Mouse (Mus musculus): ENCODE data around the gene Rae1. TPM values are rescaled to one million over a fixed set of nuclear protein-coding genes. Genes with fewer than 3 reads are reported as not detected.
A peak's percentile ranks its signal among the peaks of the same experiment; 100 is the strongest.

The Rae1 gene
- 51.7 and 64.4 TPM in 2 replicates for polyA plus RNA-seq (2012; rRNA removed)

DNA sequence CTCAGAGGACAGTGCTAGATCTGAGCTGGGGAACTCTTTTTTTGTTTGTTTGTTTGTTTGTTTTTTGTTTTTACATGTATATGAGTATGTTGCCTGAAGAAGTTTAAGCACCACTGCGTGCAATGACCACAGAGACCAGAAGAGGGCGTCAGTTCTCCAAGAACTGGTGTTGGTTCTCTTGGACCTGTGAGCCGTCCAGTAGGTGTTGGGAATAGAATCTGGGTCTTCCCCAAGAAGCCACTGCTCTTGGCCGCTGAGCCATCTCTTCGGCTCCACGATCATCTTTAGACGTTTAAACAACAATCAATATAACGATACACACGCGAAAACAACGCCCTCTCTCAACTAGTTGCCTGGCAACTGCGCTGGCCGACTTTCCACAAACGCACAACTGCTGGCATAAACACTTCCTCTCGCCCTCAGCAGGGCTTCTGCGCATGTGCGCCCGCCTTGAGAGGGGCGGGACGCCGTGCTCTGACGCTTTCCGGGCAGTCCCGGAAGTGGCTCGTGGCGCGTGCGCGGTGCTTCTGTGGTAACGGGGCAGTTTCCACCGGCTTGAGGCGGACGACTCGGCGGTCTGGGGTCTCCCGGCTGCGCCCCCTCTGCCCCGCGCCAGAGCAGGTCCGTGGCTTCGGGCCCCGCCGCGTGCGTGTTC lies at the start of gene Rae1:
TSS of gene Rae1 (plus strand) at position 488 of the 655 bp plus-strand sequence.
- DNase-seq (ENCODE audit: low spot score), result peak; percentile 99

DNA sequence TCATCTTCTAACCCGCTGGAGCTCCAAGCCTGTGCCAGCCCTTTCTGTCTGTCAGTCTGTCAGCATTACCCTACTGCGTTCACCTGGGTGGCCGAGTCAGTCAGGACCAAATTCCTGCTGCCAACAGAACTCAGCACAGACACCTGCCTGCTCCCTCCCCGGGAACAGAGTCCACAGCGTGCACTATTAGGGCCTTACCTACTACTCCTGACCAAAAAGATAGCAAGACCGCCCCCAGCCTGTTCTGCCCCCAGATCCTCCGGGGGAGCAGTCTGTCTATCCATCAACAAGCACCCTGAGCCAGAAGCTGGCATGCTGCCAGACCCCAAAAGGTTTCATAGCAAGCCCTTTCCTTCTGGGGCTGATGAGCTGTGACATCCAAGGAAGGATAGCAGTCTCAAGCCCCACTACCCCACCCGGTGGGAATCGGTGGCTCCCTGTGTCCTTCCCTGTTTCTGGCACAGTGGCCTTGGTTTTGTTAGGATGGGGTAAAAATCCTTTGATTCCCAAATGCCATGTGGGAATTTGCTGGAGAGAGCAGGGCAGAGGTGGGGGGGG lies 49.7 kb upstream of the Rae1 start:
- no peak for DNase-seq (ENCODE audit: low spot score)

DNA sequence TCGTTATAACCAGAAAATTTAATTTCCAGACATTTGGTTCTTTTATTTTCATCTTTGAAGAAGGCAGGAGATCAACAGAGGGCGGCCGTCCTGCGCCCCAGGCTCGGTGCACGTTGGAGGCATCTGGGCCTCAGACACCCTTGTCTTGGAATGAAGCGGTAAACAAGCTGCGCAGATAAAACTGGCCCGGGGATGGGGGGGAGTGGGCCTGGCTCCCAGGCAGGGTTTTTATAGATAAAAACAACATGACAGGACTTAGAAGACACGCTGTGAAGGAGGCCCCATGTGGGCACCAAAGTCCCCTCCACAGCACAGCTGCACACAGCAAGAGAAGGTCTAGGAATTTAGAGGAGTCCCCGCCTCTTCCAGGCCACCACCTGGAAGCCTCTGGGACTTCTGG lies 49.2 kb upstream of the Rae1 start:
- DNase-seq (ENCODE audit: low spot score), result no peak

DNA sequence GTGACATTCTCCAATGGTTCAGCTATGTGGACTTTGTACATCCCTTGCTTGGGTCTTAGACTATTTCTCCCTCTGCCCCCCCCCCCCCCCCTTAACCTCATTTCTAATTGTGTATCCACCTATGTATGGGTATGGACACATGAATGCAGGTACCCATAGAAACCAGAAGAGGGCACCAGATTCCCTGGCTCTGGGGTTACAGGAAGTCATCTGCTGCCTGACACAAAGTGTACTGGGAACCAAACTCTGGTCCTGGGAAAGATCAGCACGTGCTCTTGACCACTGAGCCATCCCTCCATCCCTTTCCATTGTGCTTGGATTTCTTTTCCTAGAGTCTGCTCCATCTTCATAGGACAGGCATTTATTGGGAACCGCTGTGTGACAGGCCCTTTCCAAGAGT lies 47.9 kb upstream of the Rae1 start:
- no peak for DNase-seq (ENCODE audit: low spot score)

DNA sequence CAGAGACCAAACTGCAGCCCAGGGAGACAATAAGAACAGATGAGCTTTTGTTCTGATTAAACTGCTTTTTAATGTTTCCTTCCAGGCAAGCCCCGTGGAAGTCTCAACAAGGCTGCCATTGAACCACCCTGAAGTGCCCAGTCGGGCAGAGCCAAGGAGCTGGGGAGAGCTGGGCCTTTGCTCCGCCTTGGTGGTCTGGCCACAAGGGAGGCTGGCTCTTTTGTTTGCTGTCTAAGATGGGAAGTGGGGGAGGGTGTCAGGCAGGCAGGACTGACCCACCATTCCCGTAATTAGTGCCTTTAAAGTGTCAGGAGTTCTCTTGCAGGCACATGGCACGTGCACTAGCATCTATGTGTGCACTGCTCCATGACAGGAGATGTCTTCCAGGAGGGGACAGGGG lies 41.3 kb upstream of the Rae1 start:
- no peak for DNase-seq (ENCODE audit: low spot score)

DNA sequence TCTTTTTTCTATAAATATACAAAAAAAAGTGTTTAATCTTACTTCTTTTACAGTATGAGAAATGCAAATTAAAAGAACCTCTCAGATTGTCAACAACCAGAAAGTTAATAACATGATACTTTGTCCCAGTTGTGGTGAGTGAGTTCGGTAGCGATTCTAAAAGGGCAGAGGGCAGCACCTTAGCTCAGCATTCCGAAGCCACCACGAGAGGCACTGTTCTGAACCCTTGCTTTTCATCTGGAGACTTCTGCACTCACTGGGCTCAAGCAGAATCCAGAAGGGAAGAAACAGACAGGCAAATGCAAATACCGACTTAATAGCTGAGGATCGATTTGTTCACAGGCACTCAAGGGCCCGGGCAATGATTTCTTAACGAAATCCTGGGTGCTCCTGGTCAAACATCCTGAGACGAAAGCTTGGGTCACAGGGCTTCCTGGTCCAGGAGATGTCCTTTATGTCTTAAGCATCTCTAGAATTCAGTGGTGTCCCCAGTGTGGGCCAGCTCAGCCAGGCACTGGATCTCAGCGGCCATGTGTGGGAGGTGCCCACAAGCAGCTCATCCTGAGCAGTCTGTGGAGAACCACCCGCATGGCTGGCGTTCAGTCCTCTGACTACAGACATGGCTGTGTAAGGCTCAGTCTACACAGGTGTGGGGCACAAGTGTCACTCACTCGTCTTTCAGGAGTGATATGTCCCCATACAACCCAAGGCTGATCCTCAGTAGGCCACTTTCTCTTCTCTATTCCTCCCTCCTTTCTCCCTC lies 40.7 kb upstream of the Rae1 start:
- no peak for DNase-seq (ENCODE audit: low spot score)

DNA sequence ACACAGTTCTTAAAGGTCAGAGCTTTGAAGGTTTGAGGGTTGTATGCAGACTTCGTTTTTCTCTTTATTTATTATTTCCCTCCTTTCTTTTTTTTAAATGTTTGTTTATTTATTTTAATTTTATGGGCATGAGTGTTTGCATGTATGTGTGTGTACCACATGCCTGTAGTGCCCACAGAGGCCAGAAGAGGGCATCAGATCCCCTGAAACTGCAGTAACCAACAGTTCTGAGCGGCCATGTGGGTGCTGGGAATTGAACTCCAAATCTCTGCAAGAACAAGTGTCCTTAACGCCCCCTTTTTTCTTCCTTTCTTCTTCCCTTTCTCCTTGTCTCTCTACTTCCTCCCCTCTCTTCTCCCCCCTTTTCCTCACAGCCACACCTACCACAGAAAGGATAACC lies 39.6 kb upstream of the Rae1 start:
- DNase-seq (ENCODE audit: low spot score), result no peak

DNA sequence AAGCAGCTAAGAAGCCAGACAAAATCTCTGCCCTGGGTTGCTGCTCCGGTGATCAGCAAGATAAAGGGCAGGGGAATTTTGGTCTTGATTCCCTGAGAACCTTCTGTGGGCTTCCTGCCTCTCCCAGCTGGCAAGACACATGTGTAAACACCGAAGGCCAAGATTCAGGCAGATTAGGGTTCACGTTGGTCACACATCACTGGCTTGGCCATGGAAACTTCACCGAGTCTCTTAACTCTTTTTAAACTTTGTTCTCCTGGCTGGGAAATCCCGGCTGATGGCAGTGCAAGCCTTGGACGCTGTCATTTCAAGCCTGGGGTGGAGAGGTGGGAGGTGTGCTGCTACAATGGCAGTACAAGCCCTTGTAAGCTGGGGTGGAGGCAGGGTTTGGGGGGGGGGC lies 38.7 kb upstream of the Rae1 start:
- no peak for DNase-seq (ENCODE audit: low spot score)

DNA sequence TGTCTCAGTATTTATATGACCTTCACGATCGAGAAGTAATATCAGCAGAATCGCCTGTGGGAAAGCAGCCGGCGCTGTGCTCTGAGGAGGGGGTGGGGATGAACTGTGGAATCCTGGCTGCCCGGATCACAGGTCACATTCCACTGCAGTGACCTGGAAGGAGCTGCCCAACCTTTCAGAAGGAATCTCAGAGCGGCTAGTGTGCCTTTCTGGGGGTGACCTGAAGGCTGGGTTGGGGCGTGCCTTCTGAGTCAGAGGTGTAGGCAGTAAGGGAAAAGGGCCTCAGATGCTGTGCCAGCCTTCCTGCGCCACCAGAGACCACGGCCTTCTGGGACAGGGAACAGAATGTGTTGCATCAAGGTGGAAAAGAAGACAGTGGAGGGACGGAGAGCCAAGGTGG lies 34.7 kb upstream of the Rae1 start:
- no peak for DNase-seq (ENCODE audit: low spot score)

DNA sequence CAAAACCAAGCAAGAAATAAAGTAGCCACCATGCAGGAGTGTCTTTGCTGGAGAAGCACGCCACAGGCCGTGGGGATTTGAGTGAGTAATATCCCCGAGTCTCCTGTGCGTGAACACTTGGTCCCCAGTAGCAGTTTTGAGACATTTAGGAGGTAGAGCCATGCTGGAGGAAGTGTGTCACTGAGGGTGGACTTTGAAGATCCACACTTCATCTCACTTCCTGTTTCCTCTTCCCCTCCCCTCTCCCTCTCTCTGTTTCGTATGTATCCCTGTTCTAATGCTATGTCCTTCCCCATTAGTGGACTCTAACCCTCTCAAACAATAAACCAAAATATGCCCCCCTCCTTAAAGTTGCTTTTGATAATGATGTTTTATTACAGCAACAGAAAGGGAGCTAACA lies 33.4 kb upstream of the Rae1 start:
- DNase-seq (ENCODE audit: low spot score), result no peak

DNA sequence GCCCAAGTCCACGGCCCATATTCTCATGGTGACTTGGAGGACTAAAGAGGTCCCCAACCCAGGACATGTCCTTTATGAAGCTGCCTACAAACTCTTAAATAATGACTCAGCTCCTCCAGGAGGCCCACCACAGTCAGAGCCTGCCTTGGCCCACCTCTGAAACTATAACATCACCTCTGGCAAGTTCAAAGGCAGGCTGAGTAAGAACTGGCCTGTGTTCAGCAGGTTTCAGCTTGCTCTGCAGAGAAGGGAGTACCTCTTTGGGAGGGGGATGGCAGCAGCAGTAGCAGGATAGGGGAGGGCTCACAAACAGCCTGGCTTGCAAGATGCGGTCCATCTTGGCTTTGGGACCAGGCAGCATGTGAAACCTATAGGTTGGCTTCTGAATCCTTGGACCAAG lies 28.1 kb upstream of the Rae1 start:
- DNase-seq (ENCODE audit: low spot score), result no peak

DNA sequence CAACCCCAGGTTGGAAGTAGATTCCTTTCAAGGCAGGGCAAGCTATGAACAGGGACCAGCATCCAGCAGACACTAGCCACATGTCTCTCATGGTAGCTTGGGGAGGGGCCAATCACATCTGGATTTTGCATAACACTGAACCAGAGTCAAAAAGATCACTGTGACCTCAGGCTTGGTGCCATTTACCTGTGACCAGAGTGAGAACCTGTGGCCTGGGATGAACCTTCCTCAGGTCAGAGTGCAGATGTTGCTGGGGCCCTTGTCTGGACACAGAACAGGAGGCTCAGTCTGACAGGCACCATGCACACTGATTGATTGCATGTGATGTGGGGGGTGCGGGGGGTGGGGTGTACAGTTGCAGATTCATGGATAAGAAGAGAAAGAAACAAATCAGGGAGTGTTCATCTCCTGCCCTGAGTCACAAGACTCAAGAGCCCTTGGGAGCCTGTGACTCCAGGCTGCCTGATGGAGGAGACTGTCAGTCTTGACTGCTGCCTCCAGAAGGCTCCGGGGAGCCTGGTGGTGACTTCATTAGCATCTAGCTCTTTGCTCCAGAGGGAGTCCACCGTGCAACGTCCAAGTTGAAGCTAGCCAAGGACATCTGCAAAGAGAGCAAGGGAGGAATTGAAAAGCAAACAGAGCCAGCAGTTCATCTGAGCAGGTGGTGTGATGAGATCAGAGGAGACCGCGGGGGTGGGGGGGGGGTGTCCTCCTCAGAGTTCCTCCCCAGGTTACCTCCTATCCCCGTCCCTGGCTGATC lies 25.9 kb upstream of the Rae1 start:
- no peak for DNase-seq (ENCODE audit: low spot score)

DNA sequence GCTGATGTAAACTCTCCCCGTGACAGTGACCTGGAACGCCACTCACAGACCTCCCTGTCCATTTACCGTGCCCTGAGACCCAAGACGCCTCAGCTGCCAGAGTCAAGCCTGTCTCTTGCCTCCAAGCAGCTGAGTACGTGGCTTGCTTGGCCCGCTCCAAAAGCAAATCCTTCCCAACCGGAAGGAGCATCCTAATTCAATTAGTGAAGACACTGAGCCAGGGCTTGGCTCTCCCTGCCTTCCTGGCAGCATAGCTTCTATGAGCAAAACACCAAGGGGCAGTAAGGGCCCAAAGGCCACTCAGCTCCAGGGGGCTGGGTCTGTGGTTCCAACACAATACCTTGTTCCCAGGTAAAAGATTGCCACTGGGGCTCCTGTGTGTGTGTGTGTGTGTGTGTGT lies 25.2 kb upstream of the Rae1 start:
- no peak for DNase-seq (ENCODE audit: low spot score)

DNA sequence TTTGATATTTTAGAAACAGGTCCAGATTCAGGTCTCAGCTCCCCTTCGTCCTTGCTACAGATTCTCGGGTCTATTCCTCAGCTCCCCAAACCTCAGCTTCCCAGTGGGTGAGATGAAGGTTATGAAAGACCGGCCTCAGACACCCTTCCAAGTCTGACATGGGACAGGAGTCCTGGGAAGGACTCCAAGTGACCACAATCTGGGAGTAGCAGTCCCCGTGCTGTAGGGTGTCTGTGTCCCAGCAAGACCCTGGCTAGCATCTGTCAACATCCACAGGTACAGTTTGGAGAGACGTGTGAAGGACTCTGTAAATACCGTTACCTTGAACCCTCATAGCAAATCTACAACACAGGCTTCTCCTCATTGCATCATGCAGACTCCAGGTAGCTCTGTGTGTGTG lies 24.8 kb upstream of the Rae1 start:
- no peak for DNase-seq (ENCODE audit: low spot score)

DNA sequence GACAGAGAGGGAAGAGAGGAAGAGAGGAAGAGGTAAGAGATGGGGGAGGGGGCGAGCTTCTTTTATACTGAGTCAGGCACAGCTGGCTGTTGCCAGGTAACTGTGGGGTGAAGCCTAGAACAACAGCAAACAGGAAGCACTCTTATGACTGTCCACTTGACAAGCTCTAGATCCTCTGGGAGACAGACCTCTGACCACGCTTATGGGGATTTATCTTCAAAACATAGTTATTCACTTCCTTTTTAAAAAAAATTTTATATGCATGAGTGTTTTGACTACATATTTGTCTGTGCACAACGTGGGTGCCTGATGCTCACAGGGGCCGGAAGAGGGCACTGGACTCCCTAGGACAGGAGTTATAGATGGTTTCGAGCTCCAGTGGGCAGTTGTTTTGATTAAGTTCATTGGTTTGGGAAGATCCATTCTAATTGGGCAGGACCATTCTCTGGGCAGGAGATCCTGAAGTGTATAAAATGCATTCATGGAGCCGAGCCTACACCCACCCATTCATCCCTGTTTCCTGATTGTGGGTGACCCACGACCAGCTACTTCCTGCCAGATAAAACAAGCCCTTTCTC lies 23.2 kb upstream of the Rae1 start:
- no peak for DNase-seq (ENCODE audit: low spot score)

DNA sequence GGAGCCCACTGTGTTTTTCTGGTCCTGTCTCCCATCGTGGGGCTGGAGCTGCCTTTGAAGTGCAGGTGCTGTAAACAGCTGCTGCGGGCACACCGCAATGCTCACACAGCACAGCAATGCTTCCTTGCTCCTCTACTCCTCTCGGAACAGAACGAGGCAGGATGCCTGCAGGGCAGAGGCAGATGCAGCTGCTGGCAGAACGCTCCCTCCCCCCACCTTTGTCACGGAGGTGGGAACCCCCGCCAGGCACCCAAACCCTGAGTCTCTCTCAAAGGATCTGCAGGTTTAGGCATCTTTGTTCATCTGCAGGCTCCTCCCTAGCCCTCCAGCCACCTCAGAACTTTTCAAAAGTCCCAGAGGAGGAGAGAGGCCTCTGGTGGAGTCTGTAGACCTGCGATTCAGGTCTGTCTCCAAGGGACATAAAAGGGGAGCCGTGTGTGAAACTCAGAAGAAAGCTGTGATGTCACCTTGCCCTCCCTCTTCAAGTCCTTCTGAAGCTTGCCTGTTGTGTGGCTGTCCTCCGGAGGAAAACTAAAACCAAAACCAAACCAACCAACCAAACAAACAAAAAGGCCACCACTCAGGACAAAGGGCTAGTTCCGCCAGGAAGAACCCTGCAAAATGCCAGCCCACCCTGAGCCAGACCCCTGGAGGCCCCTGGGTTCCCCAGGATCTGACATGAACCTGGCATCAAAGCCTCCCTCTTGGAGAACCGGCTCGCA lies 22.3 kb upstream of the Rae1 start, which contains the start of gene Spo11:
TSS of gene Spo11 (plus strand) at position 292 of the 722 bp plus-strand sequence.
- DNase-seq (ENCODE audit: low spot score), result no peak

DNA sequence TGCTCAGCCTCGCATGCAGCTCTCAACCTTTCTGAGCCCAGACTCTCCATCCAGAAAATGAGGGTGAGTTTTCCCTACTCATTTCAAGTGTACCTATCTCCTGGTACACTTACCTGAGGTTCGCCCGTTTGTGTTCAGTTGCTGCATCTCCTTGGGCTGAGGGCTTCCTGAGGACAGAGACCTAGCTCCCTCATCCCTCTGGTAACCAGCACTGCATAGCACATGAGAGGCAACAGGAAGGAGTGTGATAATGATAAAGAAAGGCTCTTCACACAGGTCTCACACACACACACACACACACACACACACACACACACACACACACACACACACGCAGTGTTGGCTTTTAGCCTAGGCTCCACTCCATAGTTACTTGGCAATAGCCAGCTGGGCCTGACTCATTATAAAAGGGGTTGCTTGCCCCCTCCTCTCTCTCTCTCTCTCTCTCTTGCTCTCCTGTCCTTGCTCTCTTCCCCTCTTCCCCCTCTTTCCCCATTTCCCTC lies 21.7 kb upstream of the Rae1 start:
- DNase-seq (ENCODE audit: low spot score), result no peak

DNA sequence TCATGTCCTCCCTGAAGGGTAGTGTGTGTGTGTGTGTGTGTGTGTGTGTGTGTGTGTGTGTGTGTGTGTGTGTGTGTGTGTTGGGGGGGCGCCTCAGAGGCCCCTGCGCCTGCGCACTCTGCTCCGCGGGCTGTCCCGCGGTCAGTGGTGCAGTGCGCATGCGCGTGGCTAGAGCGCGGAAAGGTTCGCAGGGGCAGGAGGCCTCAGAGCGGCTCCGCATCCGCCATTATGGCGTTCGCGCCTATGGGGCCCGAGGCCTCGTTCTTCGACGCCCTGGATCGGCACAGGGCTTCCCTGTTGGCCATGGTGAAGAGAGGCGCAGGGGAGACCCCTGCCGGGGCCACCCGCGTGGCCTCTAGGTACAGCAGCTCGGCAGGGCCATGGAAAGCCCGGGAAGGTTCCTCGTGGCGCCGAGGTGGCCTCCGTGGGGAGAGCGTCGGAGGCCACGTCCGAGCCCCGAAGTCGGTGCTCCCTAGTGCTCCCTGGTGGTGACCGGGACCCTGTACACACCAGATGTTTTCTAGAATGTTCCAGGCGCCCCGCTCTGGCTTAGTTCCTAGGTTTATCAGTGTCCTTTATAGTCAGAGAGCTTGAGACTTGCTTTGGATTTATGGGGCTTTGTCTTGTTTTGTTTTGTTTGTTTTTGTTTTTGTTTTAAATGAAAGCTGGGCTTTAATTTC lies 20.1 kb upstream of the Rae1 start:
- DNase-seq (ENCODE audit: low spot score), result no peak

DNA sequence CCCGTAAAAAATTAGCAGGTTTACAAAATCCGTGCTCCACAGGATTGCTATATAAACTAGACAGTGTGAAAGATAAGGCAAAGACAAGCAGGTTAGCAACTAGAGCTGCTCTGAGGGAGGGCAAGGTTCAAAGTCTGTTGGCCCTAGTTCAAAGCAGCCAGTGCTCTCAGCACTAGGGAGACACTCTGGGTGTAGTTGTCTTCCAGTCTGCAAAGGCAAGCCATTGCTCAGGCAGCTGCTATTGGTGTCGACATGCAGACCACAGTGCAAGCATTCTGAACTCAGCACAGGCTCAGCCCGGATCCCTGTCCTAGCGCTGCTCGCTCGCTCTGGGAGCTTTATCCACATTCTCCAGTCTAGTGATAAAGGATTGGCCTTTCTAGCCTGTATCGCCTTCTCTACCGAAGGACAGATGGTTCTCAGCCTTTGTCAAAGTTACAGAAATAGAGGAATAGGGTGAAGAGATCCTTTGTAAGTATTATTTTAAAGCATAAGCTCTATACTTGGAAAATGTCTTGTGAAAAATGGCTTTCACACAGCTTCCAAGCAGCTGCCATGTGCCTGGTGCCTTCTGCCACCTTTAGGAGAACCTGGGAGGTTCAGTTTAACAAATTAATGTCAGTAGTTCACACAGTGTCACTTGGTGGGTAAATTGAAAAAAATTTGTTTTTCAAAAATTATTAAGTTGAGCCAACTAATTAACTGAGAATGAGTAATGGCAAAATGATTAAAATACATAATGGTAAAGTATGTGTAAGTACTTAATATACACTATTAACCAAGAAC lies 16.9 kb upstream of the Rae1 start:
- DNase-seq (ENCODE audit: low spot score), result no peak

DNA sequence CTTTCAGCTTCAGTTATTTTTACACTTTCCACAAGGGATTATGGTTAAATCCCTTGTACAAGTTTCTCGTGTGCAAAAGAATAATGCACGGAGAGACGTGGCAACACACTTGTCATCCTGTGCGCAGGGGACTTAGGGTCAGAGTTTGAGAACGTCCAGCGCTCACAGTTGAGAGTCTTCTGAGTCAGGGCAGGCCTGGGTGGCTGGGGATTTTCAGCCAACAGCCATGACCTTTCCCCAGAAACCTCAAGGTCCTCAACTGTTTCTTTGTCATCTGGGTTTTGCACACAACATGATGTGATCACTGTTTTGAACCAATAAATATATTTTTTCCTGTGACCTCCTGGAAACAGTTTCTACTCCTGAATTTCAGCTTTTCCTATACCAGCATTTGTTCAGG lies 9.8 kb upstream of the Rae1 start:
- no peak for DNase-seq (ENCODE audit: low spot score)

All from urinary bladder, adult 2 months (tissue).